Mouse (Mus musculus) urinary bladder, postnatal 25 days (tissue): ENCODE measurements at regions not wholly inside any gene's neighbourhood (a gene's known extent, or its start where the extent isn't known, plus 50 kb on each side); places are given as distances from the start of the nearest gene placed in this dataset.

Experiments
- DNase-seq: peaks from one replicate; pipeline ENCODE4 v3.0.0; 2022; ENCODE audit warnings: low spot score

DNA sequence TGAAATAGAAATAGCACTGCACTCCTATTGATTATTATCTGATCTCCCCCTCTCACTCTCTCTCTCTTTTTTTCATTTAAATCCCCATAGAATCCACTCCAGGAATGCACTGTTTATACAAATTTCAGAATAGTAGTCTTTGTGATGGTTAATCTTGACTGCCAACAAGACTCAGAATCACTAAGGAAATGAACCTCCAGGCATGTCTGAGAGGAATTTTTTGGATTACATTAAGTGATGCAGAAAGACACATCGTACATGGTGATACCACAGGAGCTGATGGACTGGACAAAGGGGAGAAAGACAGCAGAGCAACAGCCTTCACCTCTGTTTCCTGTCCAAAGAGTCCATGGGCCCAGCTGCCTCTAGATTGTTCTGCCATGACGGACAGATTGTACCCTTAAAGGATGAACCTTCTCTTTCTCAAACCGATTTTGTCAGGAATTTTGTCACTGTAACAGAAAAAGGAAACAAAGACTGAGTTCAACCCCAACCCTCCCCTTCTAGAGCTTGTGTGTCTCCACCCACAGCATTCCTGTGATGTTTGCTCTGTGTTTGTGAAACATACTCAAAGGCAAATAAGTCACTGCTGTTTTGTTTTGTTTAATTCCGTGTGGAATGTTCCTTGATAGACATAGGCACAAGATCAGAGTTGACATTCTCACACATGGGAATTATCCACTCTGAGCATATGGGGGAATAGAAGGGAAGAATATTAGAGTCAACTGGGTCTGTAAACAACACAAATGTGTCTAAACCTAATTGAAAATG is 59.1 kb upstream of the Gm34302 start:
- DNase-seq, result no peak

DNA sequence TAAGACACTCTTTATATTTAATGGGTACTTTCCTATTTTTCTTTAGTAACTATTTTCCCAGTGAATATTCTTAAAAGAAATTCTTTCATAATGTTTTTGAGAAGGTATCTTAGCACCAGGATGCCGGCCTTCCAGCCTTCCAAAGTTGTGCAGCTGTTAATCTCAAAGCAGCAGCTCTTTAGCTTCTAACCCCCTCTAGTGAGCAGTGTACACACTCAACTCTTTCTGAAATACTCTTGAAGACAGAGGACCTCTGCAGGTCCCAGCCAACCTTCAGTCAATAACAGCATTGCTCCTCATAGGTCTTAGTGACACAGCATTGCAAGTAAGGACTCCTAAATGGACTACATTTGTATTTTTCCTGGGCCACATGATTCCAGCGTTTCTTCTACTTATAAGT is 55.2 kb upstream of the Gm34302 start:
- DNase-seq, result no peak

DNA sequence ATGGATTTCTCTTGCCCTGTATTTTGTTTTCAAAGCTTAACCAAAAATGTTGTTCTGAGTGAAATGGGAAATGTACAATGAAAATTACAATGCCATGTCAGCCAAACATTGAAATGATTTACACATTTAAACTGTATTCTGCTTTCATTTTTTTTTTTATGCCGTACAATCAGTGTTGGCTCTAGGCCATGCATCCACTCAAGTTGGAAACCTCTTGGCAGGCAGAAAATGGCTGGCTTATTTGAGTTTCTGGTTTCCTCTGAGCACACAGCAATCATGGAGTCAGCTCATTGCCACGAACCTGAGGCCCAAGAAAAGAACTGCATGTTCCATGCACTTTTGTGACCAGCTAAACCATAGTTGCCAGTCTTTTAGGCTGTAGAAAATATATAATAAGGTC is 50.5 kb upstream of the Gm34302 start:
- no peak for DNase-seq
